Mouse (Mus musculus): Measurements from ENCODE around the gene Pip5kl1. TPM values are rescaled to one million over a fixed set of nuclear protein-coding genes. Genes with fewer than 3 reads are reported as not detected.
A peak's percentile ranks its signal among the peaks of the same experiment; 100 is the strongest.

Pip5kl1 gene
- polyA plus RNA-seq, 1 experiment, result 1.8 TPM

GRCm38 (mm10) chr2:32596725-32597124, 22.1 kb downstream of the Pip5kl1 start:
- no peak for TF ChIP-seq EP300 (IDR thresholded peaks at IDR 0.05; ENCODE audit: insufficient read depth, low read depth, low read length)
- TF ChIP-seq POLR2A (IDR thresholded peaks at IDR 0.05; ENCODE audit: insufficient read depth, low read length), result no peak
- no peak for TF ChIP-seq CTCF (IDR thresholded peaks at IDR 0.05; ENCODE audit: low read depth, low read length)

GRCm38 (mm10) chr2:32597248-32597647, 22.7 kb downstream of the Pip5kl1 start:
- Histone ChIP-seq H3K4me3 (ENCODE audit: low read depth, low read length) (no peak overlapping the region), H3K27me3 (ENCODE audit: control insufficient read depth, insufficient read depth, low read length, poor library complexity, severe bottlenecking) (no peaks in the 10 kb centered on the region), H3K9me3 (replicated peaks; ENCODE audit: control insufficient read depth, insufficient read depth, low read length, poor library complexity, severe bottlenecking) (no peaks in the 10 kb centered on the region), H3K9ac (ENCODE audit: low read depth, poor library complexity, severe bottlenecking) (no peak overlapping the region), H3K36me3 (ENCODE audit: control insufficient read depth, insufficient read depth, low read length, poor library complexity, severe bottlenecking) (no peaks in the 10 kb centered on the region), H3K4me1 (ENCODE audit: control insufficient read depth, insufficient read depth, low read length) (peaks cover 2% of the 10 kb centered on the region), H3K27ac (ENCODE audit: insufficient read depth, low read length) (no peak overlapping the region)
- TF ChIP-seq CTCF (IDR thresholded peaks at IDR 0.05; ENCODE audit: low read depth, low read length) (no peak), EP300 (IDR thresholded peaks at IDR 0.05; ENCODE audit: insufficient read depth, low read depth, low read length) (no peak), POLR2A (IDR thresholded peaks at IDR 0.05; ENCODE audit: insufficient read depth, low read length) (no peak)

More at GRCm38 (mm10) chr2:32596725-32597124, 22.1 kb downstream of the Pip5kl1 start:
- Histone ChIP-seq H3K4me1 (ENCODE audit: control insufficient read depth, insufficient read depth, low read length) (peaks cover 2% of the 10 kb centered on the region), H3K4me3 (ENCODE audit: low read depth, low read length) (no peak overlapping the region), H3K9ac (ENCODE audit: low read depth, poor library complexity, severe bottlenecking) (no peak overlapping the region), H3K27me3 (ENCODE audit: control insufficient read depth, insufficient read depth, low read length, poor library complexity, severe bottlenecking) (no peaks in the 10 kb centered on the region), H3K27ac (ENCODE audit: insufficient read depth, low read length) (no peak overlapping the region), H3K9me3 (replicated peaks; ENCODE audit: control insufficient read depth, insufficient read depth, low read length, poor library complexity, severe bottlenecking) (no peaks in the 10 kb centered on the region), H3K36me3 (ENCODE audit: control insufficient read depth, insufficient read depth, low read length, poor library complexity, severe bottlenecking) (no peaks in the 10 kb centered on the region)

DNA sequence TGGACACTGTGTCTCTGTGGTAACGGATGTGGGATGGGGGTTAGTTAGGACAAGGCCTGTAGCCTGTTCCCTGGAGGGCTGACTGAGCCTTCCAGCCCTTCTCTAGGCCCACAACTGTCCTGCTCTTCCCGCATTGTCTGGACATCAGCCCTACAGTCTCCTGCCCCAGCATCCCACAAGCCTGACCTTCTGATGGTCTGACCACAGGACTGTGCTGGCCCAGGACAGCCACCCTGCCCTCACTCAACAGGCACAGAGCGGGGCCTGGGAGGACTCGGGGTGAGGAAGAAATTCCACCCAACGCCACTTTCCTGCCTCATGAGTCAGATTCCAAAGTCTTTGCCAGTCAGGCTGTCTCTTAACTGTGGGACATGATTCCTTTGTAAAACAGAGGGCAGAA, 23.1 kb downstream of the Pip5kl1 start:
- Histone ChIP-seq H3K4me1 (ENCODE audit: control insufficient read depth, insufficient read depth, low read length) (peaks cover 2% of the 10 kb centered on the region), H3K9me3 (replicated peaks; ENCODE audit: control insufficient read depth, insufficient read depth, low read length, poor library complexity, severe bottlenecking) (no peaks in the 10 kb centered on the region), H3K4me3 (ENCODE audit: low read depth, low read length) (no peak overlapping the region), H3K36me3 (ENCODE audit: control insufficient read depth, insufficient read depth, low read length, poor library complexity, severe bottlenecking) (no peaks in the 10 kb centered on the region), H3K27ac (ENCODE audit: insufficient read depth, low read length) (no peak overlapping the region), H3K27me3 (ENCODE audit: control insufficient read depth, insufficient read depth, low read length, poor library complexity, severe bottlenecking) (no peaks in the 10 kb centered on the region), H3K9ac (ENCODE audit: low read depth, poor library complexity, severe bottlenecking) (no peak overlapping the region)
- TF ChIP-seq CTCF (IDR thresholded peaks at IDR 0.05; ENCODE audit: low read depth, low read length) (no peak), POLR2A (IDR thresholded peaks at IDR 0.05; ENCODE audit: insufficient read depth, low read length) (no peak)

- Histone ChIP-seq H3K4me3 (ENCODE audit: low read depth, low read length) (no peak overlapping the region), H3K27ac (ENCODE audit: insufficient read depth, low read length) (no peak overlapping the region), H3K9me3 (replicated peaks; ENCODE audit: control insufficient read depth, insufficient read depth, low read length, poor library complexity, severe bottlenecking) (no peaks in the 10 kb centered on the region), H3K4me1 (ENCODE audit: control insufficient read depth, insufficient read depth, low read length) (peaks cover 2% of the 10 kb centered on the region), H3K27me3 (ENCODE audit: control insufficient read depth, insufficient read depth, low read length, poor library complexity, severe bottlenecking) (no peaks in the 10 kb centered on the region), H3K9ac (ENCODE audit: low read depth, poor library complexity, severe bottlenecking) (no peak overlapping the region), H3K36me3 (ENCODE audit: control insufficient read depth, insufficient read depth, low read length, poor library complexity, severe bottlenecking) (no peaks in the 10 kb centered on the region)
- TF ChIP-seq POLR2A (IDR thresholded peaks at IDR 0.05; ENCODE audit: insufficient read depth, low read length) (no peak), CTCF (IDR thresholded peaks at IDR 0.05; ENCODE audit: low read depth, low read length) (no peak), EP300 (IDR thresholded peaks at IDR 0.05; ENCODE audit: insufficient read depth, low read depth, low read length) (no peak)
Observed at GRCm38 (mm10) chr2:32598506-32598905, 23.9 kb downstream of the Pip5kl1 start.

GRCm38 (mm10) chr2:32599409-32599808, 24.8 kb downstream of the Pip5kl1 start, which contains the start of gene St6galnac6:
Gene St6galnac6, plus strand, starts transcription at chr2:32599709.
- no peaks in the 10 kb centered on the region for H3K27me3 ChIP-seq (ENCODE audit: control insufficient read depth, insufficient read depth, low read length, poor library complexity, severe bottlenecking)
- peaks cover 2% of the 10 kb centered on the region for H3K4me1 ChIP-seq (ENCODE audit: control insufficient read depth, insufficient read depth, low read length)
- TF ChIP-seq CTCF (IDR thresholded peaks at IDR 0.05; ENCODE audit: low read depth, low read length), result no peak
- TF ChIP-seq POLR2A (IDR thresholded peaks at IDR 0.05; ENCODE audit: insufficient read depth, low read length), result no peak
- no peak for TF ChIP-seq EP300 (IDR thresholded peaks at IDR 0.05; ENCODE audit: insufficient read depth, low read depth, low read length)
- H3K36me3 ChIP-seq (ENCODE audit: control insufficient read depth, insufficient read depth, low read length, poor library complexity, severe bottlenecking), result no peaks in the 10 kb centered on the region
- no peak within 1 kb of the TSS for H3K4me3 ChIP-seq (ENCODE audit: low read depth, low read length)
- no peak within 1 kb of the TSS for H3K9ac ChIP-seq (ENCODE audit: low read depth, poor library complexity, severe bottlenecking)
- no peaks in the 10 kb centered on the region for H3K9me3 ChIP-seq (replicated peaks; ENCODE audit: control insufficient read depth, insufficient read depth, low read length, poor library complexity, severe bottlenecking)
- no peak within 1 kb of the TSS for H3K27ac ChIP-seq (ENCODE audit: insufficient read depth, low read length)

- Histone ChIP-seq H3K27ac (ENCODE audit: insufficient read depth, low read length) (no peak overlapping the region), H3K9ac (ENCODE audit: low read depth, poor library complexity, severe bottlenecking) (no peak overlapping the region), H3K27me3 (ENCODE audit: control insufficient read depth, insufficient read depth, low read length, poor library complexity, severe bottlenecking) (no peaks in the 10 kb centered on the region), H3K4me1 (ENCODE audit: control insufficient read depth, insufficient read depth, low read length) (peaks cover 2% of the 10 kb centered on the region), H3K9me3 (replicated peaks; ENCODE audit: control insufficient read depth, insufficient read depth, low read length, poor library complexity, severe bottlenecking) (no peaks in the 10 kb centered on the region), H3K36me3 (ENCODE audit: control insufficient read depth, insufficient read depth, low read length, poor library complexity, severe bottlenecking) (no peaks in the 10 kb centered on the region), H3K4me3 (ENCODE audit: low read depth, low read length) (no peak overlapping the region)
- TF ChIP-seq CTCF (IDR thresholded peaks at IDR 0.05; ENCODE audit: low read depth, low read length), result peak; percentile 80
- TF ChIP-seq EP300 (IDR thresholded peaks at IDR 0.05; ENCODE audit: insufficient read depth, low read depth, low read length), result no peak
- TF ChIP-seq POLR2A (IDR thresholded peaks at IDR 0.05; ENCODE audit: insufficient read depth, low read length), result no peak
Observed at GRCm38 (mm10) chr2:32601417-32602065, 26.9 kb downstream of the Pip5kl1 start.

All from ES-Bruce4 (cell line).